In the genomic region with DNA sequence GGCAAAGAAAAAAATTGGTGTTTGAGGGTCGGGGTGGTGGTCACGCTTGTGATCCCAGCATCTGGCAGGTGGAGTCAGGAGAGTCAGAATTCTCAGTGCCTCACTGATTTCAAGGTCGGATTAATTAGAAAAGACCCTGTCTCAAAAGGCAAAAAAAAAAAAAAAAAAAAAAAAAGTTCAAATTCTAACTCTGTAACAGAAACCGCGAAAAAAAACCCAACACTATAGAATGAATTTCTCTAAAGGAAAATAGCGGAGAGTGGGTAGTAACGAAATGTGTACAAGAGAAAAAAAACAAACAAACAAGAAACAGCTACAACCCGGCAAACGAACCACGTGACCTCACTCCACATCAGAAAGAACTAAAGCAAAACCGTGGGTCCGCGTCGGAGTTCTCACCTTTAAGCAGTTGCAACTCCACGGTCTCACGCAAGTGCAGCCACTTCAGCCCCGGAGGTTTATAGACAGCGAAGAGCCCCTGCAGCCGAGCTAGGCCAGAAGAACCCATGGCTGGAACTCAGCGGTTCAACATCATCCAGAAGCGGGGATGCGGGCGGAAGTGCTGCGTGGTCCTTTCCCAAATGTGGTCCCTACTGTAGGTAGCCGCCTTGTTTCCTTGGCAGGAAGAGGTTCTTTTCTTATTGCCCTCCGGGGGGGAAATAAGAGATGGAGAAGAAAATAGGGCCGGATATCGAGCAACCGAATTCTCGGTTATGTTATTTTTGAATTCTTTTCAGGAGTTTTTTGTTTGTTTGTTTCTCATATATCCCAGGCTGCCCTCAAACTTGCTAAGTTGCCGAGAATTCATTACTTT, we compare ENCODE assay signal across 7 mouse cellular contexts. TPM values are rescaled to one million over a fixed set of nuclear protein-coding genes. Genes with fewer than 3 reads are reported as not detected.
DNase-seq lines count a peak whose midpoint lies in the region; ATAC-seq and TF ChIP-seq lines count a peak whose summit lies in the region.

Gene Coq4 (plus strand): TSS at position 390 of the 814 bp plus-strand sequence.

- H3K27ac ChIP-seq in intestine, postnatal 0 days (ENCODE audit: low read depth, low read length) = peak within 1 kb of the TSS; percentile 66; the same call in 1 of the 2 replicates
- peak within 1 kb of the TSS; percentile 63 for H3K27ac ChIP-seq in midbrain, embryonic 12.5 days (replicated peaks)
- peak within 1 kb of the TSS; percentile 66 for H3K27ac ChIP-seq in small intestine, adult 2 months (ENCODE audit: insufficient read depth, low read depth, low read length)

- H3K27me3 ChIP-seq in intestine, postnatal 0 days (replicated peaks; ENCODE audit: control insufficient read depth, insufficient read depth, low read length) = no peaks in the 10 kb centered on the region
- H3K27me3 ChIP-seq in midbrain, embryonic 12.5 days = no peaks in the 10 kb centered on the region
- no peaks in the 10 kb centered on the region for H3K27me3 ChIP-seq in small intestine, adult 2 months (ENCODE audit: control insufficient read depth, insufficient read depth, low read length)

- intact Hi-C loops in left cerebral cortex, postnatal 4 days (cut with DNase I) = no loop called here

- H3K36me3 ChIP-seq in intestine, postnatal 0 days (ENCODE audit: control insufficient read depth, insufficient read depth) = peaks cover 56% of the 10 kb centered on the region
- H3K36me3 ChIP-seq in midbrain, embryonic 12.5 days = peaks cover 63% of the 10 kb centered on the region
- peaks cover 36% of the 10 kb centered on the region for H3K36me3 ChIP-seq in small intestine, adult 2 months (ENCODE audit: control insufficient read depth, insufficient read depth, low read length)

- 0 out of 2 replicates have a peak, but pooled peaks cover 3% of the 10 kb centered on the region for H3K4me1 ChIP-seq in intestine, postnatal 0 days (replicated peaks; ENCODE audit: control insufficient read depth, insufficient read depth, low read length)
- peaks cover 17% of the 10 kb centered on the region for H3K4me1 ChIP-seq in midbrain, embryonic 12.5 days
- H3K4me1 ChIP-seq in small intestine, adult 2 months (ENCODE audit: control insufficient read depth, insufficient read depth, insufficient read length, low read length) = 0 out of 2 replicates have a peak, but pooled peaks cover 3% of the 10 kb centered on the region

- no peak for TF ChIP-seq CTCF in intestine, postnatal 0 days (IDR thresholded peaks at IDR 0.05; ENCODE audit: low read depth)
- no peak for TF ChIP-seq CTCF in small intestine, adult 2 months (IDR thresholded peaks at IDR 0.05; ENCODE audit: extremely low read depth, insufficient read length, insufficient replicate concordance, low read depth, low read length)

- H3K4me3 ChIP-seq in intestine, postnatal 0 days (ENCODE audit: low read depth, low read length) = peak within 1 kb of the TSS; percentile 72
- peak within 1 kb of the TSS; percentile 84 for H3K4me3 ChIP-seq in midbrain, embryonic 12.5 days
- peak within 1 kb of the TSS; percentile 77 for H3K4me3 ChIP-seq in small intestine, adult 2 months (ENCODE audit: low read depth, low read length)

- peak; percentile 47; the same call in 1 of the 2 replicates for TF ChIP-seq POLR2A in small intestine, adult 2 months (IDR thresholded peaks at IDR 0.05; ENCODE audit: low read depth, low read length)

- peak; percentile 84 for ATAC-seq in intestine, postnatal 0 days
- ATAC-seq in midbrain, embryonic 12.5 days (ENCODE audit: low FRiP score, low read depth) = peak; percentile 76; the same call in 1 of the 2 replicates

- peak; percentile 87 for DNase-seq in adrenal gland, adult 8-10 months
- DNase-seq in embryo, embryonic 9.5 days (ENCODE audit: extremely low spot score) = peak; percentile 92
- no peak for DNase-seq in gonadal fat pad, adult 2 months (ENCODE audit: low read depth)
- peak; percentile 88 for DNase-seq in left cerebral cortex, postnatal 4 days

- peak within 1 kb of the TSS; percentile 93 for H3K4me2 ChIP-seq in intestine, postnatal 0 days (replicated peaks; ENCODE audit: low read depth)
- peak within 1 kb of the TSS; percentile 81 for H3K4me2 ChIP-seq in midbrain, embryonic 12.5 days (replicated peaks)

- H3K9ac ChIP-seq in intestine, postnatal 0 days (ENCODE audit: low read depth, low read length) = peak within 1 kb of the TSS; percentile 73
- H3K9ac ChIP-seq in midbrain, embryonic 12.5 days (replicated peaks) = peak within 1 kb of the TSS; percentile 79

- H3K9me3 ChIP-seq in intestine, postnatal 0 days (ENCODE audit: control insufficient read depth) = no peaks in the 10 kb centered on the region
- H3K9me3 ChIP-seq in midbrain, embryonic 12.5 days = no peaks in the 10 kb centered on the region

- WGBS in intestine, postnatal 0 days = under 1% methylated on average over 31 of the region's 31 CpGs
- WGBS in midbrain, embryonic 12.5 days = 2% methylated on average over 31 of the region's 31 CpGs
- 2% methylated on average over 31 of the region's 31 CpGs for WGBS in small intestine, adult 2 months

RNA-seq across cellular contexts. Expression of gene Coq4, which starts in this region (rescaled TPM):
- total RNA-seq in adrenal gland, adult 8-10 months (2022) = 10 to 100 TPM; 18.6 to 25.1 (median 20.7) TPM
- 23.1 and 34.4 TPM in 2 replicates for polyA plus RNA-seq in gonadal fat pad, adult 2 months (2012; rRNA removed)
- polyA plus RNA-seq in intestine, postnatal 0 days (2015; fragmentation: Nextera tagmentation; extraction: Ambion mirVana) = 27.7 and 28.3 TPM in 2 replicates
- 10 to 100 TPM; 32.7 to 38.4 TPM for total RNA-seq in left cerebral cortex, postnatal 4 days (2021)
- 25.0 and 33.2 TPM in 2 replicates for polyA plus RNA-seq in midbrain, embryonic 12.5 days (2016; fragmentation: Nextera tagmentation; extraction: Ambion mirVana)
- polyA plus RNA-seq in small intestine, adult 2 months (2012; rRNA removed) = 83.4 and 95.1 TPM in 2 replicates
